13 mouse cellular contexts compared by ENCODE assay signal in genomic region chr4:134558570-134559113, GRCm38 (mm10). TPM values are rescaled to one million over a fixed set of nuclear protein-coding genes. Genes with fewer than 3 reads are reported as not detected.
DNase-seq lines count a peak whose midpoint lies in the region; ATAC-seq lines count a peak whose summit lies in the region.
"Had no signal": no experiment of that assay in that cellular context is flagged by ENCODE, and none has a peak within 500 bp of the region (broad histone marks: within the 10 kb centered on the region; RNA-seq: fewer than 3 reads in every experiment).

No protein-coding gene starts in this region.

- ATAC-seq in neural tube, embryonic 13.5 days (ENCODE audit: low read depth), result no peak
- no peak for ATAC-seq in limb, embryonic 12.5 days (ENCODE audit: insufficient number of reproducible peaks, insufficient read depth, low FRiP score, low TSS enrichment, low read depth)
- no peak for ATAC-seq in inflammation-experienced regulatory T-cells, adult 6 months
- ATAC-seq: CD4-positive, CD25-positive, alpha-beta regulatory T cell, adult 4 months had no signal

- H3K4me2 ChIP-seq in neural tube, embryonic 13.5 days, result no peak overlapping the region
- H3K4me2 ChIP-seq in limb, embryonic 12.5 days, result no peak overlapping the region
- H3K4me2 ChIP-seq: hindbrain, embryonic 12.5 days had no signal

- intact Hi-C loops in gastrocnemius, postnatal 14 days (cut with DNase I; ENCODE audit: low total_unique reads), result no loop called here
- intact Hi-C loops in gastrocnemius, postnatal 36 days (cut with DNase I), result no loop called here

- no peaks in the 10 kb centered on the region for H3K9me3 ChIP-seq in neural tube, embryonic 13.5 days
- no peaks in the 10 kb centered on the region for H3K9me3 ChIP-seq in limb, embryonic 12.5 days
- H3K9me3 ChIP-seq: hindbrain, embryonic 12.5 days had no signal

- H3K27me3 ChIP-seq in neural tube, embryonic 13.5 days, result no peaks in the 10 kb centered on the region
- H3K27me3 ChIP-seq in limb, embryonic 12.5 days, result no peaks in the 10 kb centered on the region
- H3K27me3 ChIP-seq: hindbrain, embryonic 12.5 days had no signal

- 56% methylated on average over 9 of the region's 9 CpGs for WGBS in neural tube, embryonic 13.5 days
- WGBS in limb, embryonic 12.5 days, result 21% methylated on average over 9 of the region's 9 CpGs

- no peak overlapping the region for H3K9ac ChIP-seq in neural tube, embryonic 13.5 days
- H3K9ac ChIP-seq in limb, embryonic 12.5 days (replicated peaks), result no peak overlapping the region; the same call in 1 of the 2 replicates
- H3K9ac ChIP-seq: hindbrain, embryonic 12.5 days had no signal

- H3K27ac ChIP-seq in neural tube, embryonic 13.5 days (replicated peaks), result 0 out of 2 replicates have a peak overlapping the region, but pooled peaks have one; percentile 29
- H3K27ac ChIP-seq in limb, embryonic 12.5 days, result peak overlapping the region; percentile 45; the same call in 1 of the 2 replicates

- H3K4me3 ChIP-seq in neural tube, embryonic 13.5 days, result no peak overlapping the region
- no peak overlapping the region for H3K4me3 ChIP-seq in limb, embryonic 12.5 days (replicated peaks)
- H3K4me3 ChIP-seq: hindbrain, embryonic 12.5 days; myocyte had no signal

- H3K36me3 ChIP-seq in neural tube, embryonic 13.5 days, result 0 out of 2 replicates have a peak, but pooled peaks cover 10% of the 10 kb centered on the region
- H3K36me3 ChIP-seq in limb, embryonic 12.5 days, result no peaks in the 10 kb centered on the region
- H3K36me3 ChIP-seq: hindbrain, embryonic 12.5 days had no signal

- DNase-seq in gastrocnemius, postnatal 14 days, result peak; percentile 60
- DNase-seq in gastrocnemius, postnatal 36 days, result no peak
- no peak for DNase-seq in neural tube, embryonic 10.5 days (ENCODE audit: extremely low spot score, low spot score)
- peak; percentile 33 to 52 for DNase-seq in thymus, postnatal 36 days
- DNase-seq in lung, postnatal 25 days (ENCODE audit: low spot score), result no peak
- DNase-seq: kidney, adult 9 months; retina, postnatal 1 day had no signal

- H3K4me1 ChIP-seq in neural tube, embryonic 13.5 days (replicated peaks), result peaks cover 20% of the 10 kb centered on the region
- H3K4me1 ChIP-seq in limb, embryonic 12.5 days (replicated peaks), result peaks cover 19% of the 10 kb centered on the region

RNA-seq across cellular contexts. Expression of gene Selenon, which starts 6.7 kb away (rescaled TPM):
- total RNA-seq in gastrocnemius, postnatal 14 days (2021), result 10 to 100 TPM; 16.4 to 18.5 TPM
- 1 to 10 TPM; 4.9 to 6.1 TPM for total RNA-seq in gastrocnemius, postnatal 36 days (2021)
- polyA plus RNA-seq in neural tube, embryonic 13.5 days (2015; fragmentation: Nextera tagmentation; extraction: Ambion mirVana), result 11.3 and 17.1 TPM in 2 replicates
- polyA plus RNA-seq in limb, embryonic 12.5 days (2016; fragmentation: Nextera tagmentation; extraction: Ambion mirVana), result 14.7 and 47.6 TPM in 2 replicates
- polyA plus RNA-seq in inflammation-experienced regulatory T-cells, adult 6 months (2017; shearing (Covaris generic)), result under 1 TPM; 0.44 to 0.63 (median 0.63) TPM

RNA-seq across cellular contexts. Expression of gene Mtfr1l, which starts 23.5 kb away (rescaled TPM):
- 100 to 1,000 TPM; 113 to 118 TPM for total RNA-seq in gastrocnemius, postnatal 14 days (2021)
- total RNA-seq in gastrocnemius, postnatal 36 days (2021), result 100 to 1,000 TPM; 124 to 130 TPM
- polyA plus RNA-seq in neural tube, embryonic 13.5 days (2015; fragmentation: Nextera tagmentation; extraction: Ambion mirVana), result 165 and 172 TPM in 2 replicates
- 118 TPM in 2 replicates for polyA plus RNA-seq in limb, embryonic 12.5 days (2016; fragmentation: Nextera tagmentation; extraction: Ambion mirVana)
- polyA plus RNA-seq in inflammation-experienced regulatory T-cells, adult 6 months (2017; shearing (Covaris generic)), result 100 to 1,000 TPM in 1 of 3 experiments, 10 to 100 TPM in 2; 64.7 to 110 (median 89.2) TPM

RNA-seq across cellular contexts. Expression of gene Aunip, which starts 47.8 kb away (rescaled TPM):
- total RNA-seq in gastrocnemius, postnatal 14 days (2021), result under 1 TPM; 0.29 to 0.86 TPM
- total RNA-seq in gastrocnemius, postnatal 36 days (2021), result under 1 TPM in 1 of 2 experiments, not detected in 1; 0.20 TPM
- 2.3 TPM in 2 replicates for polyA plus RNA-seq in neural tube, embryonic 13.5 days (2015; fragmentation: Nextera tagmentation; extraction: Ambion mirVana)
- polyA plus RNA-seq in limb, embryonic 12.5 days (2016; fragmentation: Nextera tagmentation; extraction: Ambion mirVana), result 15.8 and 16.5 TPM in 2 replicates
- polyA plus RNA-seq in inflammation-experienced regulatory T-cells, adult 6 months (2017; shearing (Covaris generic)), result 1 to 10 TPM in 1 of 3 experiments, under 1 TPM in 2; 0.44 to 7.2 (median 0.94) TPM

Comparison
In these comparisons a context has a peak if more than half of its experiments do, and no peak if none do; other contexts are left out.
1. DNase-seq: peak in gastrocnemius, postnatal 14 days (single experiment) and thymus, postnatal 36 days (2 of 2); none in gastrocnemius, postnatal 36 days (0 of 2), neural tube, embryonic 10.5 days (single experiment) and lung, postnatal 25 days (single experiment).